Mouse (Mus musculus): ENCODE measurements around the gene Tns1.

- TF ChIP-seq CTCF (IDR thresholded peaks at IDR 0.05; ENCODE audit: low read depth, low read length) (no peak), POLR2A (IDR thresholded peaks at IDR 0.05; ENCODE audit: borderline replicate concordance, low read depth, low read length) (no peak)
These were observed 185.7 kb downstream of the Tns1 start for GRCm38 (mm10) chr1:73938597-73938996.

All from bone marrow macrophage, adult 2 months (primary cell).